Mouse (Mus musculus): ENCODE measurements around the gene 6030452D12Rik. TPM values are rescaled to one million over a fixed set of nuclear protein-coding genes. Genes with fewer than 3 reads are reported as not detected.

Gene 6030452D12Rik
- total RNA-seq, 2 experiments from 2014 or later: not detected

GRCm38 (mm10) chr8:106550906-106551305, 50.6 kb downstream of the 6030452D12Rik start:
- H3K27ac ChIP-seq: no peak overlapping the region
- DNase-seq: no peak
- no peak overlapping the region for H3K4me3 ChIP-seq
- intact Hi-C loops (cut with DNase I): no loop called here
- TF ChIP-seq CTCF (IDR thresholded peaks at IDR 0.05): no peak

GRCm38 (mm10) chr8:106554011-106554410, 53.7 kb downstream of the 6030452D12Rik start:
- DNase-seq: no peak
- H3K4me3 ChIP-seq: no peak overlapping the region
- H3K27ac ChIP-seq: no peak overlapping the region
- intact Hi-C loops (cut with DNase I): no loop called here
- no peak for TF ChIP-seq CTCF (IDR thresholded peaks at IDR 0.05)

- Histone ChIP-seq H3K27ac (no peak overlapping the region), H3K4me3 (no peak overlapping the region)
- DNase-seq: no peak
- no peak for TF ChIP-seq CTCF (IDR thresholded peaks at IDR 0.05)
- intact Hi-C loops (cut with DNase I): no loop called here
These were observed 55.8 kb downstream of the 6030452D12Rik start for GRCm38 (mm10) chr8:106556068-106556645.

Other genes with a start within 250 kb of the 6030452D12Rik start
- 1 to 10 TPM in 1 of 2 experiments, under 1 TPM in 1; 0.79 to 1.9 TPM for gene Smpd3, start 162.5 kb upstream of the 6030452D12Rik start, total RNA-seq (2021)
- gene Zfp90, start 85.2 kb upstream of the 6030452D12Rik start, total RNA-seq (2021): 1 to 10 TPM; 1.2 to 1.7 TPM
- gene Cdh3, start 10.4 kb downstream of the 6030452D12Rik start, total RNA-seq (2021): under 1 TPM in 1 of 2 experiments, not detected in 1; 0.06 TPM
- gene Gm10073, start 72.9 kb downstream of the 6030452D12Rik start, total RNA-seq (2021): 100 to 1,000 TPM in 1 of 2 experiments, 10 to 100 TPM in 1; 92.2 to 103 TPM
- under 1 TPM; 0.17 to 0.51 TPM for gene Cdh1, start 102.8 kb downstream of the 6030452D12Rik start, total RNA-seq (2021)
- 10 to 100 TPM; 12.2 to 12.7 TPM for gene Tango6, start 182.5 kb downstream of the 6030452D12Rik start, total RNA-seq (2021)